In genomic region chr13:35740301-35741039, GRCm38 (mm10) we compare ENCODE assay signal across 8 mouse cellular contexts.
DNase-seq lines count a peak whose midpoint lies in the region; ATAC-seq and TF ChIP-seq lines count a peak whose summit lies in the region.

No protein-coding gene starts in this region.

- peak overlapping the region; percentile 98 for H3K4me3 ChIP-seq in liver, embryonic 12.5 days
- H3K4me3 ChIP-seq in stomach, postnatal 0 days (ENCODE audit: low read depth, low read length): peak overlapping the region; percentile 92

- H3K9me3 ChIP-seq in liver, embryonic 12.5 days (replicated peaks): no peaks in the 10 kb centered on the region
- no peaks in the 10 kb centered on the region for H3K9me3 ChIP-seq in stomach, postnatal 0 days (ENCODE audit: control insufficient read depth, low read length)

- no peaks in the 10 kb centered on the region for H3K36me3 ChIP-seq in liver, embryonic 12.5 days
- no peaks in the 10 kb centered on the region for H3K36me3 ChIP-seq in stomach, postnatal 0 days (ENCODE audit: control insufficient read depth, insufficient read depth, low read length)

- DNase-seq in layer of hippocampus, postnatal 36 days: peak; percentile 35 to 36
- no peak for DNase-seq in layer of hippocampus, postnatal 14 days (ENCODE audit: low spot score in 2 of 2)
- DNase-seq in cerebellum, postnatal 25 days: peak; percentile 79 to 82
- DNase-seq in gastrocnemius, postnatal 36 days: peak; percentile 69 to 79
- DNase-seq in monocyte, adult 2 months (ENCODE audit: low read depth in 1 of 2, low spot score in 2 of 2): peak; percentile 34 to 67
- peak; percentile 90 for DNase-seq in stomach, postnatal 0 days (ENCODE audit: low spot score)

- WGBS in liver, embryonic 12.5 days (ENCODE audit: insufficient replicate concordance): 5% methylated on average over 60 of the region's 61 CpGs
- 1% methylated on average over 48 of the region's 61 CpGs for WGBS in stomach, postnatal 0 days

- peak overlapping the region; percentile 96 for H3K27ac ChIP-seq in liver, embryonic 12.5 days
- peak overlapping the region; percentile 96 for H3K27ac ChIP-seq in stomach, postnatal 0 days (replicated peaks)

- TF ChIP-seq CTCF in stomach, postnatal 0 days (IDR thresholded peaks at IDR 0.05; ENCODE audit: low read depth): no peak

- H3K9ac ChIP-seq in liver, embryonic 12.5 days: peak overlapping the region; percentile 100
- peak overlapping the region; percentile 62 for H3K9ac ChIP-seq in stomach, postnatal 0 days (ENCODE audit: low read length)

- peak; percentile 50 for TF ChIP-seq EP300 in stomach, postnatal 0 days (optimal IDR thresholded peaks at IDR 0.05)

- no peaks in the 10 kb centered on the region; the same call in none of the 2 replicates for H3K27me3 ChIP-seq in liver, embryonic 12.5 days (replicated peaks)
- H3K27me3 ChIP-seq in stomach, postnatal 0 days (ENCODE audit: control insufficient read depth, insufficient read depth, low read length): no peaks in the 10 kb centered on the region

- peaks cover 40% of the 10 kb centered on the region for H3K4me1 ChIP-seq in liver, embryonic 12.5 days
- H3K4me1 ChIP-seq in stomach, postnatal 0 days (replicated peaks; ENCODE audit: control insufficient read depth, insufficient read depth): peaks cover 6% of the 10 kb centered on the region; the same call in 1 of the 2 replicates

- peak overlapping the region; percentile 98 for H3K4me2 ChIP-seq in liver, embryonic 12.5 days
- peak overlapping the region; percentile 91 for H3K4me2 ChIP-seq in stomach, postnatal 0 days (replicated peaks; ENCODE audit: low read depth)

- intact Hi-C loops in gastrocnemius, postnatal 36 days (cut with DNase I): no loop called here

- peak; percentile 46 for ATAC-seq in inflammation-experienced regulatory T-cells, adult 6 months
- peak; percentile 78 for ATAC-seq in liver, embryonic 12.5 days
- peak; percentile 88 for ATAC-seq in stomach, postnatal 0 days (ENCODE audit: low FRiP score, low TSS enrichment)

Comparison
In these comparisons a context has a peak if more than half of its experiments do, and no peak if none do; other contexts are left out.
1. DNase-seq: peak in layer of hippocampus, postnatal 36 days (2 of 2), cerebellum, postnatal 25 days (2 of 2), gastrocnemius, postnatal 36 days (2 of 2), monocyte, adult 2 months (2 of 2) and stomach, postnatal 0 days (single experiment); none in layer of hippocampus, postnatal 14 days (0 of 2).
2. Peak in every context shown above with its lines, with median percentiles within 50 percentile points of each other: ATAC-seq.